Mouse (Mus musculus) retina, postnatal 1 day (tissue): ENCODE data around the gene Sowahb.
A peak's percentile ranks its signal among the peaks of the same experiment; 100 is the strongest.
"Not testable (repeated sequence)": the region's sequence is repeated elsewhere in the genome, so short reads cannot be mapped to it uniquely, and the experiment has no call there.

Experiments used
- DNase-seq: peaks from one replicate; pipeline ENCODE4 v3.0.0-alpha.2; 2012

Gene Sowahb

DNA sequence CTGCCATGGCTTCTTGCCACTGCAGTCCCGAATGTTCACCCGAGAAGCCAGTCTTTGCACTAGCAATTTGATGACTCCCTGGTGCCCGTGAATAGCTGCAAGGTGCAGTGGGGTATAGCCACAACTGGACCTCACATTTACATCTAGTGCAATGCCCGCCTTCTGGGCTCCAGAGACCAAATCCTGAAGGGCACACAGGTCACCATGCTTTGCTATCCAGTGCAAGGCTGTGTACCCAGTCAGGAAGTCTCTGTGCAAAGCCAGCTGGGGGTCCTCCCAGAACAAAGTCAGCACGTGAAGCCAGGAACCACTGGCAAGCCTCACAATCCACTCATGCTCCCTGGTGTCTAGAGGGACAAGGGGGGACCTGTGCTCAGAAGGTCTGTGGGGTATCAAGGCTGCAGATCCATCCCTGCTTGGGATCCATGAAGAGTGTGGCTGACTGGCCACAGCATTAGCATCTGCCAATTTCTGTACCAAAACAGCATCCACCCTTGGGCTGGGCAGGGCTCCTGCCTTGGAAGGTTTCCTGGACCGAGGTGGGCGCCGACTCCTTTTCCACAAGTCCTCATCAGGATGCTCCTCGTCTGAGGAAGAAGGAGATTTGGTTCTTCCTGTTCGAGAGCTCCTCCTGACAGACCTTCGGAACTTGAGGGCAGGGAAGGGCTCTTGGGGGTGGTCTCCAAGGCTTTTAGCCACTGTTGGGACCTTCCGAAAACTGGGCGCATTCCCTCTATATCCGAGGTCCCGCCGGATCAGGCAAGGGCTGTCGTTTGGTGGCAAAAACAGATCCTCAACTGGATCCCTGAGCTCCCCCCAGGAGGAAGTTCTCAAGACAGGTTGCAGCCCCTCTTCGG is 1.8 kb downstream of the Sowahb start:
- no peak for DNase-seq

DNA sequence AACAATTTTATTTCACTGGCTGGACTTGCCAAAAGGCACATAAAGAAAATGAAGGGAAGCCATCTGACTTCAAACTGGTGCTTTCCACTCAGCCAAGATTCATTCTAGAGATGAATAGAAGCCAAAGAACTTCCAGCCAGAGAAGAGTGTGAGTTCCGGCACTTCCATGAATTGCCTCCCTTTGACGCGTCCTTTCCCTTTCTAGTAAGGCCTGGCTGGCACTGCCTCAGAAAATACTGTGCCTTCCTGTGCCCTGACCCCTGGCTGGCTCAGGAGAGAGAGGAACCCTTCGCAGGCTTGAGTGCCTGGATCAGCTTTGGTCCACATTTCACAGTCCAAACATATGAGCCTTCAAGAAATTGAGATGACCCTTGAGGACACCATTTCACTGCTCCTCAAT is 2.8 kb downstream of the Sowahb start:
- DNase-seq: no peak

DNA sequence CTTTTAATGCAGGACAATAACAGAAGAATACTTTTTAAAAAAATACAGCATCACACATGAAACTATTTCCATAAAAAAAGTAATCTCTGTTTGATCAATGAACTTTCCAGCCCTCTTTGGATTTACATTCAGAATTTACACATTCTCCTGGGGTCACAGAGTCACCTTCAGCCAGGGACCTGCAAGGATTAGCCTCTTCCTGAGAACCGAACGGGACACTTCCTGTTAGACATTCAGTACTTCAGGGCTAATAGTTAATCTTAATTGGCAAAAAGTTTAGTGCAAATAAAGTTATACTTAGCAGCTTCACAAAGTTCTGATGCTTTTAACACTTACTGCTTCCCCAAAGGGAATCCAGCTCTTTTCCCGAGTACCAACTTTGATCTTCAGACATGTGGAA is 3.5 kb downstream of the Sowahb start:
- DNase-seq: no peak

DNA sequence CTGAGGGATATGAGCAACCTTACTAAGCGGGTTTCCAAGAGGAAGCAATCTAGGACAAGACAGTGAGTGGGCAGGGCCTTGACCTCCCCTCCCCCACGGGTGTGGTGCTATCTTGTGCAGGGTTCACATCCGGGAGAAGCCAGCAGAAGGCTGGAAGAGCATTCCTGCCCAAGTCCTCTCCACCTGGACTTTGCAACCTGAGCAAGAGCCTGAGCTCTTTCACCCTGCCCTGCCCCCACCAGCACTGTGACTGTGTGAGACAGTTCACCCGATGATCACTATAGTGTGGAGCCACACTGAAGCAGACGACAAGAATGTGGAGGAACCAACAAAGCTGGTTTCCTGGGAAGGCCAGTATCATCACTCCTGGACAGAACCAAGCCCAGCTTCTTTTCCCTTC is 4.7 kb downstream of the Sowahb start:
- no peak for DNase-seq

DNA sequence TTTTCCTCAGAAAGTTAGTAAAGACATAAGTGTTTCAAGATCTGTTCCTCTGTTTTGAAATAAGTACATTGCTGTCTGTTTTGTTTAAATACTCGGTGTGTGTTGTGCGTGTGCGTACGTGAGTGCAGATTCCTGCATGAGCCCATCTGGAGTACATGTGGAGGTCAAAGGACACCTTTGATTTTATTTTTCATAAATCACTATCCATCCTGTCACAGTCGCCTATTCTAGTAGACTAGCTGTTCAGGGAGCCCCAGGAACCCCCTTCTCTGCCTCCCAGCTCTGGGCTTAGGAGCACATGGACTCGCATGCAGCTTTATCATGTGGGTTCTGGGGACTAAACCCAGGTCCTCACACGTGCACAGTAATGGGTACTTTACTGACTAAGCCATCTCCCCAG is 8.6 kb downstream of the Sowahb start:
- DNase-seq: no peak

DNA sequence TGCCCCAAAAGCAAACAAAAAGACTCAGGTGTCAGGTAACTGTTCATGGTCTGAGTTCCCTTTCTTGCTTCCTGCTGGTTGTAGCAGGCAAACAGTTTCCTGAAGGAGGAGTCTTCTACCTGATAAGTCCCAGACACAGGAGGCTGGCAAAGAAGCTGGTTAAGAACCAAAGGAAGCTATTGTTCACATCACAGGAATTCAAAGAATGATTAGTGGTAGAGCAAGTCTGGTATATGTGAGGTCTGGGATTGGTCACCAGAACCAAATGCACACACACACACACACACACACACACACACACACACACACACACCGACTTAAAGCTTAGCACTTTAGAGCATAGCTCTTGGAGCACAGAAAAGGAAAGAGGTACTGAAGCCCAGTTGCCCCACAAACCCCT is 9.5 kb downstream of the Sowahb start:
- no peak for DNase-seq

DNA sequence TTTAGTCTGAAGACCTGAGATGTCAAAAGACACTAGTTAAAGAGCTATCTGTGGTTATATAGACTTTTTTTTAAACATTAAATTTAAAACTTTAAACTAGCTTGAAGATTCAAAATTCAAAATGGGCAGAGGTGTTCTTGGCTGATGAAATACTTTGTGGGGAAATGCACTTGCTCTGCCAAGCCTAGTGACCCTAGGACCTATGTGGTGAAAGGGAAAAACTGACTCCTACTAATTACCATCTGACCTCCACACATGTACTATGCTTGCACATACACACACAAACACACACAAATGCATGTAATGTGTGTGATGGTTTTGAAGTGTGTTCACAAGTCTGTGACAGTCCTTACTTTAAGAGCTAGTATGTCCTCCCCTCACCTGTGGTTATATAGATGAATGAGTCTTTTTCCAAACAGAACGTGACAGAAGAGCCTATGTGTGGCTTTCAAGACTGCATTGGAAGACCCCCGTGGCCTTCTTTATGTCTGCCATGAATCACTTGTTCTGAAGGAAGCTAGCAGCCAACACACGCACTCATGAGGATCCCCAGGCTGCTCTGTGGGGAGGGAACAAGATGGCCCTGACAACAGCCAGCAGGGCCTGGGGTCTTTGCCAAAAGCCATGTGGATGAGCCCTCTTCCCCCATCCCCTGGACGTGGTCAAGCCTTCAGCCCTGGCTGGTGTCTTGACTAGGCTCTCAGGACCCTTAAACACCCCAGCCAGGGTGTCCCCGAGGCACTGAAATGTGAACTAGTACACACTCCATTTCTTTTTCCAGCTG is 11.5 kb downstream of the Sowahb start:
- DNase-seq: no peak

DNA sequence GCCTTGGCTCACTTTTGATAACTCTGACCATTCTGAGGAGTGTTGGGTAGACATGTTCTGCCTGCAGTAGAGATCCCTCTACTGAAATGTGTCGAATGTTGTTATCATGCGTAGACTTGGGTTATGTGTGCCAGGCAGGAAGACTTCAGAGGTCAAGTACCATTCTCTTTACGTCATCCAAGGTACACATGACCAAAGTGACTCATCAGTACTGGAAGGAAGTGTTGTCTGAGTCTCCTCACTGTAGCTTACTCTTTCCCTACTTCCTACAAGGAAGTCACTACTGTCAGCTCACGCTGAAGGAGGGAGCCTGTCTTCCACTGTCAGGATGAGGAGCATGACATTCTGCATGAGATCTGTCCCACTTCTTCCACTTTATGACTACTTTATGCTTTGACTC is 12.2 kb downstream of the Sowahb start:
- DNase-seq: no peak

DNA sequence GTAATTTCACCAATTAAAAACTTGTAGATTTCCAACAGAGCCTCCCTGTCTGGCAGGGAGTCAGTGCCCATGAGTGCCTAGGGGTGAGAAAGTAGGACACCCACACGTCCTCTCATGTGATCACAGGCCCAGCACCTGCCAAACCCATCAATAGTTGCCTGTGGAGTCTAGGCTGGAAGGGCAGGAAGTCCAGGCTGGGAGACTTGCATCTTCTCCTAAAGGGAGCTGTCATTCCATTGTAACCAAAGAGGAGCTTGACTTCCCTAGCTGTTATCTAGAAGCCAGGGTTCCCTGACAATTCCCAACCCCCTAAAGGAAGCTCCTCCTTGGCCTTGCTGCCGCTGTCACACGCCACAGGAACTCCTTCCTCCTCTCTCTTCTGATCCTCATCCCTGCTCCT is 14.0 kb downstream of the Sowahb start:
- no peak for DNase-seq

DNA sequence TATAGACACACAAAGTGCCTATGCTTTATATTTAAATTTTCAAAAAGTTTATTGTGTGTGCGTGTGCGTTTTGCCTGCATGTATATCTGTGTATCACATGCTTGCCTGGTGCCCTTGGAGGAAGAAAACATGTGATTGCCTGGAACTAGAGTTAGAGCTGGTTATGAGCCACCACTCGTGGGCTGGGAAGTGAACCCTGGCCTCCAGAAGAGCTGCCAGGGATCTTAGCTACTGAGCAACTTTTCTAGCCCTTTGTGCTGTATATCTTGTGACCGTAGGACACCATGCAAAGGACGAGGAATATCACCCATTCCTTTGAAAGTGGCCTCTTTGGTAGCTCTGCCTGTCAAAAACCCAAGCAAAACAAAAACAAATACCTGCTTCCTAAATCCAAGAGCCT is 14.4 kb downstream of the Sowahb start:
- no peak for DNase-seq

DNA sequence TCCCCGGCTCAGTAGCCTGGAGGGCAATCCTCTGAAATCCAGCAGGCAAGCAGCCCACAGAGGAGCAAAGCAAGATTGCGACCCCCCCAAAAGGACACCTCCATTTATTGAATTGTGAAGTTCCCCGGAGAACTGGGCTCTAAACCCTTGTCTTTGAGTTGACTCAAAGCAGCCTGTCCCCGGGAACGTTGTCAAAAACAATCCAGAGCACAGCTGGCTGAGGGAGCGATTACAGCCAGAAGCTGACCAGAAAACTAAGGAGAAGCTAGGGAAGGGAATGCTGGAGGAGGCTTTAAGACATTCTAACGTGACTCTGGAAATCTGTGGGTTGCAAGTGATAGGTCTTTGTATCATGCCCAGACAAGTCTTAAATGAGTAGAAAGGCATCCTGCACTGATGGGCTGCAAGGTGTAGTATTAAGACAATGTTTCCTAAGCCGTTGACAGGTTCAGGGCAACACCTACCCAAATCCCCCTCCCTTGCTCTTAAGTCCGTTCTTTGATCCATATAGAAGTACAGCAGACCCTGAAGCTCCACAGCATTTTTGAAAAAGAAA is 17.6 kb downstream of the Sowahb start:
- DNase-seq: no peak

DNA sequence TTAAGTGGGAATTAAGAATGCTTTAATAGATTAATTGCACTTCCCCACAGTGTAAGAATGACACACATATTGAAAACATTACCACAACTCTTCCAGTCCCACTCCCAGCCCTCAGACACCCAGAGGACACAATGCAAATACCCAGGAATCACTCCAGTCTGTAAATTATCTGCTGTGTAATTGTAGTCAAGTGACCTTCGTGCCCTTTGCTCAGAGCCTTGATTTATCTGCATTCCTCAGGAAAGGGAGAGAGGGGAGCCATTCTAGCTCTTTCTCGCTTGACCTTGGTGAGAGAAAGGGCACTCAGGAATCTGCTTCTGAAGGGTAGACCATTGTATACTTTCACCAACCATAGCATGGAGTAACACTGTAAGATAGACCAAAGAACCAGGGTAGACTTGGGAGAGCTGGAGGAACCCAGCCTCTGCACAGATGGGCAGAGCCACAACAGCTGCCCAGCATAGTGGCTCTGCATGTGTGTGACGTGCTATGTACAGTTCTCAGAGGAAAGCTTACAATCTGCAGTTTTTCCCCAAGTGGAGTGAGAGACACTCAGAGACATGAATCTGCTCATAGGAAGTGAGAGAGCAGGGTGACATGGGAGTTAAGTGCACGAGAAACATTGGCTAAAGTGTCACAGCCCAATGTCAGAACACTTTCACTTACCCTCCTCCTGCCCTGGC is 18.2 kb downstream of the Sowahb start:
- no peak for DNase-seq

DNA sequence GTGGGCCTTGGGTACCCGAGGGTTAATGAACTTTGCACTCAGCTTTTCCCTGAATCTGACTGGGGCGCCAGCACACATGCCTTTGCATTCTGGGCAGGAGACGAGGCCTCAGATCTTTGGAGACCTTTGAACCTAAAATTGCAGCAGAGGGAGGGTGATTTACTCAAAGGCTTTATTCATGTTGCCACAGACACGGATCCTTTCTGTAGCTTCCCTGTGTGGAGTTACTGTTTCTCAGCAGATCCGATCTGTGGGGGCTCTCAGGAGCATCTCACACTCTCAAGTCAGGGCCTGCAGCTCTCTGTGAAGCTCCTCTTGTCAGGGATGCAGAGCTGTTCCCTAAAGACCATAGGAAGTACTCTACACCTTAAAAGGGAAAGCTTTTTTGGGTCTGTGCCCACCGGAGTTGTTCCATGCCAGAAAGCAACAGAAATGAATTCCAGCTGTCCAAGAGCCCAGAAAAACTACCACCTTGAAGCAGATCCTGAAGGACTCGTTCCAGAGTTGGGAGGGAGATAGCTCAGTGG is 20.0 kb downstream of the Sowahb start:
- no peak for DNase-seq

DNA sequence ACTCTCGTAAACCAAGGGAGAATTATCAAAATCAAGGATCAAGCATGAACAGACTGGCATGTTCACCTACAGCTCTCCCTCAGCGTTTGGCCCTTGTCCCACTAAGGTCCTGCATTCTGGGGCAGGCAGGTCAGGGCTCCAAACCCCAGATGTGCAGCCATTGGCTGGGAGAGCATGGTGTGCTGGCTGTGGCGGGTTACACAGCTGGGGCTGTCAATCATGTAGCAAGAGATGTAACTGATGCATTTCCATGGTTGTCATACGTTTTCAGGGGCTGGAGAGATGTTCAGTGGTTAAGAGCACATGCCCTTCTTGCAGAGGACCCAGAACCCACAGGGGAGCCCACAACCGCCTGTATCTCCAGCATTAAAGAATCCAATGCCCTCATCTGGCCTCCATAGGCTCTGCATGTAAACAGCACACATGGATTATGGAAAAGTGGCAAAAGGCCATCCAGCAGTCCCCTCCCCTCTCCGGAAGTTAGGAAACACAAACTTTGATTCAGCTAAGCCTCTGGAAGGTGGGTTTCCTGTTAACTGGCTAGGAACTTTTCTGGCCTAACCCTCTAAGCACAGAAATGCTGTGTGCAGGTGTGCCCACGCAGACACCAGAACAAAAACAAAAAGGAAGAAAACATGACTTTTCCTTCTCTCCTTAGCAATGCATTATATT is 22.6 kb downstream of the Sowahb start:
- DNase-seq: no peak

DNA sequence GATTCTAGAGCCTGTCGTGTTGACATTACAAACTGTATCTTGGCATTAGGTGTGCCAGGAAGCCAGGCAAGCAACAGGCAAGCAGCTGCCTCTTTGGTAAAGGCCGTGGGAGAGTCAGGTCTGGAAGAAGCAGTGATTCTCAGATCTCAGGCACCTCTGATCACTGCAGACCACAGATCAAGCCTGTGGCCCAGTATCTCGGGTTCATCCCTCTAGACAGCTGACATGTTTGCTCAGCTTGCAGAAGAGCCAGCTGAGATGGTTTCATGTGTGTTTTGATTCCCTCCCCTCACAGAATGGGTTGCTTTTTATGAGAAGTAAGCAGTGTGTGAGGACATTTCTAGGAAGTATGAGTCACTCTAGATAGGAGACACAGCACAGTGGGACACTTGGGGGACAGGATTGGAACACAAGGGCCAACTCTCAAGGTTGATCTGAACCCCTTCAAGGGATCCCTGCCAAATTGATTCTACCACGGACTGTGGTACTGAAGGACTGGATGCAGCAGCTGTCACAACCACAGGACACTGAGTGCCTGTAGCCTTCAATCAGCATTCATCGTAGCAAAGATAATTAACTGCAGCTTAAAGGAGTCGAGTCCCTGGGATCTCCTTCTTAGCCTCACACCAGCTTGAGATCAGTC is 24.7 kb downstream of the Sowahb start:
- DNase-seq: peak; percentile 31

DNA sequence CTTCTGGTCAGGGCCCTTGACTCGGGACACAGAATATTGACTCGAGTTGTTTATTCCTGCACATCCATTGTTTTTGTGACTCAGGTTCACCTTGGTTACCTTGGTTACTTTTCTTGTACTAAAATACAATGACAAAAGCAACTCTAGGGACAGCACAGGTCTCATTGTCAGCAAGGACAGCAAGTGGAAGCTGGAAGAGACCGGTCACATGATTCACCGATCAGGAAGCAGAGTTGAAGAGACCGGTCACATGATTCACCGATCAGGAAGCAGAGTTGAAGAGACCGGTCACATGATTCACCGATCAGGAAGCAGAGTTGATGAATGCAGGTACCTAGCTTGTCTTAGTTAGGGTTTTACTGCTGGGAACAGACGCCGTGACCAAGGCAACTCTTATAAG is 25.6 kb downstream of the Sowahb start:
- DNase-seq: not testable (repeated sequence)

DNA sequence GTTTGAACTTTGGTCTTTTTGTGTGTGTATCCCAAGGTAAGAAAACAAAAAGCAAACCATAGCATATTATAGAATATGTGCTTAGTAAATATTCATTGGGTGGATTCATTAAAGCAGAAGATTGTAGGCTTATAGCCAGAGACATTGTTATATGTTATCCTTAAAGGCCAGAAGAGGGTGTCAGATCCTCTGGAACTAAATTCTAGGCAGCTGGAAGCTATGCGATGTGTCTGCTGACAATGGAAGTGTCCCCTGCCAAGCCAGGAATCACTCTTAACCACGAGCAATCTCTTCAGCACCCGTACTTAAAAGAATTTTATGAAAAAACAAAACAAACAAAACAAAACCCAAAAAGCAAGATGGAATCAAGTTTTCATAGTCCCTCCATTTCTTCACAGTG is 27.1 kb downstream of the Sowahb start:
- no peak for DNase-seq

DNA sequence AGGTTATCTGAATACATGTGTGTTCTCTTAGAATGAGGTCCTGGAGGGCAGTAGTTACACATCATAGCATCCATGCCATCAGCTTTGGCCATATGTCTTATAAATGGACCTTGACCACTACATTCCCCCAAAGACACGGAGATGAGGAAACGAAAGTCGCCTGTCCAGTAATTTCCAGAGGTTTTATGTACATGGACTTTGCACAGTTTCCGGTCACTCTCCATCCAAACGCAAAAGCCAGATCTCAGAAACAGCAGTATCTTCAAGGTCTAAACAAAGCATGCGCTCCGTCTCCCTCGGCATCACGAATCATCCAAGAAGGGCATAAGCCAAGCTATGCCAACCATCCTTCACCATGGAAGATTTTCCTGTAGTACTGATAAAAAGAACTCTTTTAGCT is 36.6 kb downstream of the Sowahb start:
- no peak for DNase-seq

DNA sequence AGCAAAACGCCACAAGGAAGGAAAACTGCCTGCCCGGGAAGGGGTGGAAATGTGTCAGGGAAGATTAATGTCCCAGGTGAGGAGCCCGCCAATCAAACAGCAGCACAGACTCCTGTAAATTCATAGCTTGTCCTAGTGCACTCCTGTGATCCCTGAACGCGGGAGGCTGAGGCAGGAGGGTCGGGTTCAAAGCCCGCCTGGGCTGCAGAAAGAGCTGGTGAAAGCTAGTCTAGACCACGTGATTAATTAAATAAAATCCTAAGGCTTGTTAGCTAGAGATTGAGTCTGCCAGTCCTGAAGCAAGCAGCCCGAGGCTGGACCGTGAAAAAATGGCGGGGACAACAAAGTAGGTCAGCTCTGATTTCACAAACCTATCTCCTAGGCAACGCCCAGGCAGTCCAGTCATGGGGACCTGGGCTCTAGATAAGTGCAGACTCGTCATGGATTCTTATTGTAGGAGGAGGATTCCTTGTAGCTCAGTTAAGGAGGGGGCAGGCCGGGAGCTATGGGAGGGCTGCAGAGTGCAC is 38.9 kb downstream of the Sowahb start:
- DNase-seq: peak; percentile 85

DNA sequence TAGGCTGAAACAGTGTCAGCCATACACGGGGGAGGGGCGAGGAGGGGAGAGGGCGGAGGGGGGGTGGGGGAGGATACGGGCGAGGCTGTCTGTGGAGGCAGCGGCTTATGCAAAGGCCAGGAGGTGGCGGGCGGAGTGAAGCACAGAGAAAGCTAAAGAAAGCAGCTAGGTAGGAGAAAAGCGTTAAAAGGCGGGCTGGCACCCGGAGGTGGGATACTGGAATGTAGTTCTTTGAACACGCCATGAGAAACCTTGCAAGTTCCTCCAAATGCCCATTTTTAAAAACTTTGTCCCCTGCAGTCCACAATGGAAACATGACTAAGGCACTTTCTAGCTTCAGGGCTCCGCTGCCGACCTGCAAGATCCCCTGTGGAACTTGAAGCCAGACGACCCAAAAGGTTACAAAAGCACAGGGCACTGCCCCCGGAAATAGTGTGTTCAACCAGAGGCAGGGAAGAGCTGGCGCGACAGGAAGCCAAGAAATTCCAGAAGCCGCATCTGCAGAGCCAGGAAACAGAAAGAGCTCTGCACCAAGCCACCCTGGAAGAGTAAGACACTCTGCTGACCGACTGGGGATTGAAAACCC is 39.5 kb downstream of the Sowahb start:
- peak; percentile 50 for DNase-seq

DNA sequence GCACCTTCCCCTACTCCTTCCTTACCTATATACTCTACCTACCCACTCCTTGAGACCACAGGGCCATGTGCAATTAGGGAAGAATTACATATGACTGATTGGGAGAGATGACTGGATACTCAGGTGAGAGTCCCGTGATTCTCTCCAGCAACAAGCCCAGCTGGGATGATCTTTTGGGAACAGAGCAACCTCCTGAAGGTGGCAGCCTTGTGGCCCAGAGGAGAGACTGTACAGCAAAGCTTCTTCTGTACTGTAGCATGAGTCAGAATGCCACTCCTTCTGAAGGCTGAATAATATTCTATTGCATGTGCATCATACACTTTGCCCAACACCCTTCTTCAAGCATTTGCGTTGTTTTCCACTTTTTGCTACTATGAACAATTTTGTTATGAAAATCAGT is 42.2 kb downstream of the Sowahb start:
- DNase-seq: no peak
